Mouse (Mus musculus) hindlimb bud, embryonic 11.5 days (tissue): ENCODE data around the gene Mtmr6.
A peak's percentile ranks its signal among the peaks of the same experiment; 100 is the strongest.

Experiments
- DNase-seq: peaks from one replicate; pipeline ENCODE4 v3.0.0-alpha.2; 2012; ENCODE audit warnings: low read depth, low spot score; ENCODE audit errors: extremely low spot score

The Mtmr6 gene

DNA sequence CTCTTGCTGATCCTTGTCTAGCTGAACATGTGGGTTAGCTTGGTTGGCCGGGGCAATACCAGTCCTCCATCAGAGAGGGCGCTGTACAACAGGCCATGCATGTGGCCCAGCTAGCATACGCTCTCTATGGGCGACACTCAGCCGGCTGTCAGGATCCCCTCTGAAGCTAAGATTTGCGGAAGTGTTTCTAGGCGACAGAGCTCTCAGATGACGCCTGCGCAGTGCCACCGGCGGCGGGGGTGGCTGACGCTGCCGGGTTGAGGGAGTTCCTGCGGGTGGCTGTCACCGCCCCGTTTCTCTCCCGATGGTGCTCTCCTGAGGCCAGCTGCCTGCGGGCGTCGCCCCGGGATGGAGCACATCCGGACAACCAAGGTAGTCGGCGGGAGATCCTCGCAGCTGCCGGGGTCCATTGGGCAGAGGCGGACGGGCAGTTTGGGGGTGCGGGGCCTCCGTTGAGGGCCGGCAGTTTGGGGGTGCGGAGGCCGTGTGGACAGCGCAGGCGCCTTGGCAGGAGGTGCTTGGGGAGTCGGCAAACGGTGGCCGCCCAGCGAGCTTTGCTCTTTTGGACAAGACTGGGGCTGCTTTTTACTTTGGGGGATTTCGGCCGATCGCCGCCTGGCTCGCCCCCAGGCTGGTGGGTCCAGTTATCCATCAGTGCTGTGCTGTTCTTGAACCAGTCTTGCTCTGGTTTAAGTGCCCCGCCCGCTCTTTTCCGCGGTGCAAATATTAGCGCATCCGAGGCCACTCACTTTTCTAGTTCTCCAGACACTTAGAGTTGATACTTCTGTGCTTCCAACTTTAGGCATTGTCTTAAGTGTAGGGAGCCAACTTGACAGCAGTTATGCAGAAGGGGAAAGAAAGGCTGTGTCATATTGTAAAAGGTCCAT is at the start of gene Mtmr6:
TSS of gene Mtmr6 (plus strand) at position 239 of the 887 bp plus-strand sequence.
- DNase-seq: peak; percentile 95

DNA sequence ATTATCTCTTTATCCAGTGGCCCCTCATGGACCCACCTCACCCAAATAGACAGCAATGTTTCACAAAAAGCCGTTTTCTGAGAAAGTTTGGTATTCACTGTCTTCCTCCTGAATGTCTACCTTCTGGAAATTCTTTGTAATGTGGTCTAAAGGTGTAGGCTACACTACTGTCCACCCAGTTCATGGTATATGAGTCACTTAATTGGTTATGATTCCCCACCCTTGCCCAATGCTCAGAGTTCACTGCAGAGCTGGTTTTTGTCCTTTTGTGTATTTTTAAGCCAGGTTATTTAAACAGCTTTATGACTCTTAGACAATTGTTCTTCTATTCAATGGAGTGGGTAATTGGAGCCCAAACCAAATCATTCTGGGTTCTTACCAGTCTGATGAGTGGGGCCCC is 48.9 kb upstream of the Mtmr6 start:
- DNase-seq: no peak

DNA sequence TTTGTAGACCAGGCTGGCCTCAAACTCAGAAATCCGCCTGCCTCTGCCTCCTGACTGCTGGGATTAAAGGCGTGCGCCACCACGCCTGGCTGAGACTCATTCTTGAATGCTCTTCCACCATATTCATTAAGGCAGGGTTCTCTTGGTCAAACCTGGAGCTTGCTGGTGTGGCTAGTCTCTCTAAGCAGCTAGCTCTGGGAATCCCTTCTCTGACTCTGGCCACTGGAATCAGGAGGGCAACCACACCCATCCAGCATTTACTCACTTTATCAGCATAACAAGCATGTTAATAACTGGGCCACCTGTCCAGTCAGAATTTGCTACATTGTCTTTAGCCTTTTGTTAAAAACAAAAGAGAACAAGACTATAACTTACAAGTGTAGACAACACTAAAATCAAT is 47.4 kb upstream of the Mtmr6 start:
- no peak for DNase-seq

DNA sequence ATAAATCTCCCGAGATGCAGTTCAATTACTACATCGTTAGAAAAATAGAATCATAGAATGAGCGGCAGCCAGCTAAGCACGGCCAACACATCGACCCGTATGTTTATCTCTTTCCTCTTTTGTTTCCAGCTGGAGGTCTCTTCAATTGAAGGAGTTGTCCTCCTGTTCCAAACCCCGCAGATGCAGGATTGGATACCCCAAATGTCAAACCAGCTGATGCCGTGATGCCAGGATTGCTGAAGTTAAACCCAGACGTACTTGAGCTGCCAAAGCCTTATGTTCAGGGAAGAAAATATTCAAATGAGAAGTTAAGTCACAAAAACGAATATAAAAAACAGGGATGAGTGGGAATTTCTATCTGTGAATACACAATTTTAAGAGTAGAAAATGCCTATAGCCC is 45.1 kb upstream of the Mtmr6 start:
- no peak for DNase-seq

DNA sequence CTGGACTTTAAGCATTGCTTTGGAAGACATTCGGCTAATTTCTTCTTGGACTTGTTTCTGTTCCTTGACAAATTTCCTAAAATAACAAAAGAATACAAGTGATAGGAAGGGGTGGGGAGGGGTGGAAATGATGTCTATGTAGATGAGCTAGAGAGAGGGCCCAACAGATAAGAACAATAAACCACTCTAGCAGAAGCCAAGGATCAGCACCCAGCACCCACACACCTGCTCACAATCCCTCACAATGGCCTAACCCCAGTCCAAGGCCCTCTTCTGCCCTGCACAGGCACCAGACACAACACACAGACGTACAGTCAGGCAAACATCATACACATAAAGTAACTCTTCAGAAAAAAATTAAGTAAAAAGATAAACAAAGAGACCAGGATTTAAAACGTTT is 26.5 kb upstream of the Mtmr6 start:
- DNase-seq: no peak

DNA sequence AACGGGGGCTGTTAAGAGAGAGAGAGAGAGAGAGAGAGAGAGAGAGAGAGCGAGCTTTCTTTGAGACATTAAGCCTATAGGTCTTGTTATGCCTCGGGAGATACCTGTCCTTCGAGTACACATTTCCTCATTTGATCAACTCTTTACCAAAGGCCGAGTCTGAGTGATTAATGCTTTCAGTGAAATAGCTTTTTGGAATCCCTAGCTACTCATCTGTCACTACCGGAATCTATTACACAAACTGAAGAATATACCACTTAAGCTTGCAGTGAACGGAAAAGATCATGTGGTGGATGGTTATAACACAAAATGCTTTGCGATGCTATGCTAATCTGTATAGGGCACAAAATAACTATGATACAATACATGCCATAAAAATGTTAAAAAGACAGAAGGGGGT is 14.7 kb upstream of the Mtmr6 start:
- DNase-seq: no peak

DNA sequence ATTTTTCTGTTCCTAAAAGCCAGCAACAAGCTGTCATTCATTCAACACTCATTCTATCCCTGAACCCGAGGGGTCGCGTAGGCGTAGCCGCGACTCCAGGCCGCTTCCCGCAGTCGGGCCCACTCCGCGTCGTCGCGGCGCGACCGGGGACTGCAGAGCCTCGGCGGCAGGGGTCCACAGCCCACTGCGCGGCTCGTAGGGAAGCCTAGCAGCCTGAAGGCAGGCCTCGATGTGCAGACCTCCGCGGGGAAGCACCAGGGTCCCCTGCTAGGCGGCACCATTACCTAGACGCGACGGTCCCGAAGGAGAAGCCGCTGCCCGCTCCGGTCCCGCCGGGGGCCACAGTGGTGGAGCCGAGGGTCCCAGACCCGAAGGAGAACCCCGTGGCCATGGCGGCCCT is 14.1 kb upstream of the Mtmr6 start:
- no peak for DNase-seq

DNA sequence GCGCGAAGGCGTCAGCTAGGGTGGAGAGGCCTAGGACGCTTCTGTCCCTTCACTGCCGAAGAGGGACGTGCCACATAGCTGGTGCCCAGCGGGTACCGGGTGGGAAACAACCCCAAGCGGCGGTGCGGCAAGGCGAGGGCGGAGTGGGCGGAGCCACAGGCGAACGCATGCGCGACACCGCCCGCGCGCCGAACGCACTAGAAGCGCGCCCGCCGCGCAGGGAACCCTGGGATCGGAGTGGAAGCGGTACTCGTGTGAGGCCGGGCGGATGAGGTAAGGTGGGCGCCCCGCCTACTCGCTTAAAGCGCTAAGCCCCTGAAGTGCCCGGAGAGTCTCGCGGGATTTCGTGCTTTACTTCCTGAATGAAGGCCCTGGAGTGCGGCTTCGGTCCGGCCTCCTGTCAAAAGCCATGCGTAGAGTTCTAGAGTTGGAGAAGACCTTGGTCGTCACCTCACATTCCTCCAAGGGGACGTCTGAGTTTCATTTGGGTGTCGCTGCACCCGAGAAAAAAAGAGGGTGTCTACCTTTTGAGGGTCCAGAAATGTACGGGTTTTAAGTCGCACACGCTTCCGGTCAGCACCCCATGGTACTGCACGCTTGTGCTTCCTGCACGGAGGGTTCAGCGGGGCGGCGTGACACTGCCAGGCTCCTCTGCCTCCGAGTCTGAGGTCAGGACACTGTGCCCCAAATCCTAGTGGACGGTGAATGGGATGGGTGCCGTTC is 13.6 kb upstream of the Mtmr6 start, which contains the start of the genes Nupl1 and Gm49336:
TSS of gene Nupl1 (minus strand) at position 151 of the 723 bp plus-strand sequence.
TSS of gene Gm49336 (minus strand) at position 227 of the 723 bp plus-strand sequence.
- peak; percentile 96 for DNase-seq

DNA sequence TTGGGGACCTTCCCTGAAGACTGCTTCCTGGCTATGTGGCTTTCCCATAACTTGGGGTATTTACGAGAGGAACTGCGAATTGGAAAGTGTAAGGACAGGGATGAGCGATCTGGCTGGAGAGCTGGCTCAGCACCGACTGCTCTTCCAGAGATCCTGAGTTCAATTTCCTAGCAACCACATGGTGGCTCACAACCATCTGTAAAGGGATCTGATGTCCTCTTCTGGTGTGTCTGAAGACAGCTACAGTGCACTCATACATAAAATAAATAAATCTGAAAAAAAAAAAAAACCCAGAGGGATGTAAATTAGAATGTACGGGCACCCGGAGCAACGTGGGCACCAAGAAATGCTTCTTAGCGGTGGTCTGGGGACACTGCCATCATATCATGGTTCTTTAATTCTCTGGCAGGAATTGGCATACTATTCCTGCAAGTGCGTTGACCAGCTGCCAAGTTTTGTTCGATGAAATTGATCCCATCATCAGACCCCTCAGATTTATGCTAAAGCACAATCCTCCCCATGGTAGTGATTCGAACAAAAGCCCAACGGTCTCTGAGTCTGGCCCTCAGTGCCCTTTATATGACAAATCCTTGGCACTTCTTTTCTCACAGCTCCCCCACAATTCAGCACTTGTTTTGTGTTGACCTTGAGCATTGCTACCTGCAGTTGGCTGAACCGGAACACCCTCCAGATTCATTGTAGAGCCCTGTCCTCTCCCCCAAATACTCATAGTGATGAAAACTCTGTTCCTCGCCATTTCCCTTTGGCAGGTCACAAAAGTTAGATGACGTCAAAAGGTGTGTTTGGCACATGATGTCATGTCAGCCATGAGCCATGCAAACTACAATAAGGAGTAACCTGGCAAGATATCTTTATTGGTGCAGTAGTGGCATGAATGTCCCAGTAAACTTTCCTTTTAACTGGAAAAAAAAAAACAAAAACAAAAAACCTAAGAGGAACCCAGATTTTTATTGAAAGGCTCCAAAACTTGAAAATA is 12.7 kb upstream of the Mtmr6 start:
- DNase-seq: no peak

DNA sequence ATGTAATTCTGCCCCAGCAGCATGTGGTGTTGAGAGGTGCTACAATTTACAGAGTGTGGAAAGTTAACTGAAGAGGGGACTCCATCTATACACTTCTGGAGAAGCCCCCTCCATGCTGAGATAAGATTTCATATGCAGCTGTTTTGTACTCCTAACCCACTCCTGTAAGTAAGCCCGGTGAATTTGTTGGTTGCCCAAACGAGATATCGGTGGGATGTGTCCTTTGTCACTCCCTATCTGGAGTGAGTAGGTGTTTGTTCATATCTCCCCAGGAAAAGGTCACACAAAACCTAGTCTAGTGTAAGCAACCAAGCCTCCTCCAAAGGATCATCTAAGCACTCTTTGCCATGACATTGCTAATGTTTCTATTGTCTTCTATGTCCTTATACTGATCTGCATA is 11.6 kb upstream of the Mtmr6 start:
- DNase-seq: no peak

DNA sequence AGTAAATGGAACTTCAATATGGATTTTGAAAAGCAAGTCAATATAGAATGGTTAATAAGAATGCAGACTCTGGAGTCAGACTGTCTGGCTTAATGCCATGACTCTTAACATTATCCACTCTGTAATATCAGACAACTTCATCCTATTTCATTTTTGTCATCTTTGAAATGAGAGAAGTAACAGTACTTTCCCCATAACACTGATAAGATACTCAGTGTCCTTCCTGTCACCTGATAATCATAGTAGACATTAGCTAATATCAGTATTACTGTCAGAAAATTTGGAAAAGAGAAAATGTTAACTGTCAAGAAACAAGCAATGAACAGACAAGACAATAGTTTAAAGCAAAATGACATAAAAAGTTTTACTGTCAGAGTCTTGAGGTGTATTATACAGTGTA is 10.3 kb upstream of the Mtmr6 start:
- no peak for DNase-seq

DNA sequence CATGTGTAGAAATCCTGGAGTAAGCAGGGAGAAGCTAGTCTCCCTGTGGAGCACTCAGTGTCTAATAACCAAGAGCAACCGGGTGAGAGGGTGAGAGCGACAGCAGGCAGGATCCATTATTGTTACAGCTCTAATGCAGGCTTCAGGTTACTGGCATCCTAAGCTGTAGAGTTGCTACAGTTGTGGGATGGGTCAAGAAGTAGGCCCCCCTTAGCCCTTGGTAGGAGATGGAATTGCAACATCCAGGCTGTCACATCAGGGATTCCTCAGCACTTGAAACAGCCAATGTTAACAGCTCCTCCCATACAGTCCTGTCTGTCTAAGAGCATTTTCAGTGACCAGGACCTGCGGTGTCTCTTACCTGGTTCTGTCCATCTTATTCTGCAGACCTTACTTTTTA is 8.7 kb upstream of the Mtmr6 start:
- no peak for DNase-seq

DNA sequence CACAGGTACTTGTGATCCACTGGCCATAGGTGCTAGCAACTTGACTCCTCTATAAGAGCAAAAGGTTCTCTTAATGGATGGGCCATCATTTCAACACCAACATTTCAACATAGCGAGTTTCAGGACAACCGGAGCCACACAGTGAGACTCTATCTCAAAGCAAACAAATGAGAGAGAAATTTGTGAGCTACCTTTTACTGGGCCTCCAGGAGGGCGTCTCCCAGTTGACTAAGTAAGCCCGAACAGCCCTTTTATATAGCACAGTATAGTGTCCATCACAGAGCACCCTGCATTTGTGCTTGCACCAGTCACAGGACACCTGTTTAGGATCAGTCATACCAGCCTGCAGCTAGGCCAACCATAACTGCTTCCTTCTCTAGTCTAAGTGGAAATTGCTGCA is 7.9 kb upstream of the Mtmr6 start:
- no peak for DNase-seq

DNA sequence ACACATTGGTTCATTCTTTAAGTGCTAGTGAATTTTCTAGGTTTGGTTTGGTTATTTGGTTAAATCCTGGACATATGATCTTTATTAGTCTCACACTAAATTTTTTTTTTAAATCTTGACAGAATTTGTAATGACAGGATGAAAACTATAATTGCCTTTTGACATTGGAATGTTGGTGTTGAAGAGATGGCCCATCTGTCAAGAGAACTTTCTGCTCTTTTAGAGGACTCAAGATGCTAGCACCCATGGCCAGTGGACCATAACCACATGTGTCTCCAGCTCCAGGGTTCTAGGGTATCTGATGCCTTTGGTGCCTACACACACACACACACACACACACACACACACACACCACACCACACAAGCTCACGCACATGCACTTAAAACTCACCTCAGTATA is 7.2 kb upstream of the Mtmr6 start:
- DNase-seq: no peak

DNA sequence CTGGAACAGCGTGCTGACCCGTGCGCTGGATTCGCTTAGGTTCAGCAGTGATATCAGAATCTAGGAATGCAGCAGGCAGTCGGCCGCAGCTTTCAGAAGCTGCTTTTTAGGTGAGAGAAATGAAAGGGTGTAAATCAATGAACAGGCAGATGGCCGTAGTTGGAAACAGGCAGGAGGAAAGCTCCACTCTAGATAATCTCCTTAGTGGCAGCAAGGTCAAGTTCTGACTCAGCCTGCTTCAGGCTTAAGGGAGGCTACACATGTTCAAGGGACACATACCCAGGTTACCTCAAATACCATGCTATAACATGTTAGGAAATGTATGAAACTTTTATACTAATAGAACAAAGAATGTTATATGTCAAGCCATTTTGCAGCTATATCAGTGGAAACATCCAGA is 2.7 kb upstream of the Mtmr6 start:
- no peak for DNase-seq

DNA sequence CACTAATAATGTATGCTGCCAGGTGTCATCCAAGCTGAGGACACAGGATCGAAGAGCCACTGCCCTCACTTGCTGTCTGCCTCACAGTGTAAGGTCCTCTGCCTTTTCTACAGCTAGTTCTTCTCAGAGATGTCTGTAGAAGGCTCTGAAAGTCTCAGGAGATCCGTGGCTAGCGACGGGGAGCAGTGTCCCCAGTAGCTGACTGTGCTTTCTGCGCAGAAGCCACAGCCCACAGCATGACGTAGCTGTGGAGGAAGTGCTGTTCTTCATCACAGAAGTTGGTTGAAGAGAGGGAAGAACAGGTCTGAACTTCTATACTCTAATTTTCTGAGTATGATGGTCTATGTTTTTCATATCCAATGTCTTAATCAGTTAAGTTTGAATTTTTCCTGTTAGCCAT is 4.3 kb downstream of the Mtmr6 start:
- no peak for DNase-seq

DNA sequence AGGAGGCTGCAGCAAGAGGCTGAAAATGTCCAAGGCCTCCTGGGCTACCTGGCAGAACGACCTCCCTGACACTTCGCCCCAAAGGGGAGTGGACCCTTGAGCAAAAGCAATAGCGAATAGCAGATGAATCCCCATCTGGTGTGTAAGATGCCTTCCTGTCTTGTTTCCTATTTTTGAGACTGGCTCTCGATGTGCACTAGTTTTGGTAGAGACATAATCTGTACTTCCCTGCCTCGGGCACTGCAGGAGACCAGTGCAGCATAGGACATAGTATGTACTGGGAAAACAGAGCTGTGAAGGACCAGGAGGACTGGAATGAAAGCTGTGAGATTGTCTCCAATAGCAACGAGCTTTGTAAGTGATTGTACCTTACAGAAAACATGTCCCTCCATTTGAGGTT is 8.3 kb downstream of the Mtmr6 start:
- no peak for DNase-seq

DNA sequence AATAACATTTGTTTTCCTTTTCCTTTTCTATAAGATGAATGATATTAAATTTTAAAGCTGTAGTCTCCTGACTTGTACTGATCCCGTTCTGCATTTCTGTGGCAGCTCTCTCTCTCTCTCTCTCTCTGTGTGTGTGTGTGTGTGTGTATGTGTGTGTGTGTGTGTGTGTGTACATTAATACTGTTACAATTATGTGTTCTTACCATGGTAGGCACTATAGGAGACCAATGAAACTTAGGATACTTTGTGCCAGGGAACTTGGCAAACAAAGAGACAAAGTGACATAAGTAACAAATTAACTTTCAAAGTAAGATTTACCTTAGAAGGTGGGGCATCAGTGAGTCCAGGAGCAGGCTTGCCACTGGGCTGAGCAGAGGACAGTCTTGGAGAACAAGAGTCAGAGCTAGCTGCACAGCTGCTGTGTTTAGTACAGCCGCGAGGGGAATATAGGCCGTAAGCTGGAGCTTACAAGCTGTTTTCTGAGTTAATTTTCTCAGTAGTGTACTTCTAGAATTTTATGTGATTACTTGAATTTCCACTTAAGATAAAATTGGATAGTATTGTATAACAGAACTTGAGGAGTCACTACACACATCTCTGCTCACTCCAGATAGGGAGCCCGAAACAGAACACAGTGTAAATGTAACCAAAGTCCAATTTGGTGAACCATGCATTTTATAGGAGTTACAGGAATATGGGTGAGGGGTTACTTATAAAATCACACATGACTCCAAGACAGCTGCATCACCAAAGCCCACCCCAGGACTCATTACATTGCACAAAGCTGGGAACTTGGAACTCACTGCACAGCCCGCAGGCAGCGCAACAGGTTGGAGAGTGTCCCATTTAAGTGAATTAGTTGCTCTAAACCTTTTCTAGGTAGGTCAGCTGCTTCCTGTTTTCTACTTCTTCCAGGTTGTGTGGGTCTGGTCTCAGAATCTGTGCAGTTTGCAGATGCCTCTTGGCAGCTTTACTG is 10.6 kb downstream of the Mtmr6 start:
- no peak for DNase-seq

DNA sequence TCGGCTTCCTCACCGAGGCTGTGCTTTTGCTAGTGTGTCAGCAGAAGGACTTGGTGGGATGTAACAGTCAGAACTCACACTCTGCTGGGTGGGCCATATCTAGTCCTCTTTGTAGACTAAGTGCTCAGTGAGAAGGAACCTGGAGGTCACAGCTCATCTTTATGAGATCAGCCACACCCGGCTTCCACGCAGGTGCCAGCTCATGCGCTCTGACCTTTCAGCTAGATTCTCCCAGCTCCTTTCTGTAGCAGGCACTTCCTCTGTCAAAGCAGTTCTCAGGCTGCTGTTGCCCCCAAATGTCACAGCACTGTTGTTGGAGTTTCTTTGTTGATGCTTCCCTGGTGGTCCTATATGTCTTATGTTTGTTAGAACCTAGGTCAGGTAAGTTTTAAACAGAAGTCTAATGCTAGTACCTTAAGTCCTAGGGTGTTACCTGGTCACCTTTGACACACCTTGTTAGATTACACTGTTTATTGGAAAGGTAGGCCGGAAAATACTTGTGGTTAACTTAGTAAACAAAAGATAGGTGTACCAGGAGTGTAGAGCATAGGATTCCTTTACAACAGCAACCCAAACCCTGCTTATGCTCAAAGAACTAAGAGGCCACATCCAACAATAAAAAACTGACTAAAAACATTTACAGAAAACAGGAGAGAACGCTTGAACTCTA is 21.3 kb downstream of the Mtmr6 start:
- DNase-seq: no peak
